Mouse (Mus musculus): ENCODE data around the gene Unc79.

Unc79 gene

GRCm38 (mm10) chr12:103041401-103041800 lies 92.7 kb downstream of the Unc79 start:
- no peak for DNase-seq (ENCODE audit: low spot score in 2 of 2)

GRCm38 (mm10) chr12:103042711-103043110 lies 94.1 kb downstream of the Unc79 start:
- no peak for DNase-seq (ENCODE audit: low spot score in 2 of 2)

GRCm38 (mm10) chr12:103044422-103044821 lies 95.8 kb downstream of the Unc79 start:
- DNase-seq (ENCODE audit: low spot score in 2 of 2), result no peak

GRCm38 (mm10) chr12:103049865-103050264 lies 101.2 kb downstream of the Unc79 start:
- DNase-seq (ENCODE audit: low spot score in 2 of 2), result no peak

GRCm38 (mm10) chr12:103059321-103060053 lies 110.8 kb downstream of the Unc79 start:
- no peak for DNase-seq (ENCODE audit: low spot score in 2 of 2)

GRCm38 (mm10) chr12:103060791-103061190 lies 112.1 kb downstream of the Unc79 start:
- DNase-seq (ENCODE audit: low spot score in 2 of 2), result no peak

- DNase-seq (ENCODE audit: low spot score in 2 of 2), result no peak
Measured at GRCm38 (mm10) chr12:103062133-103062532, 113.5 kb downstream of the Unc79 start.

GRCm38 (mm10) chr12:103064944-103065343 lies 116.3 kb downstream of the Unc79 start:
- no peak for DNase-seq (ENCODE audit: low spot score in 2 of 2)

GRCm38 (mm10) chr12:103068161-103068560 lies 119.5 kb downstream of the Unc79 start:
- DNase-seq (ENCODE audit: low spot score in 2 of 2), result no peak

- no peak for DNase-seq (ENCODE audit: low spot score in 2 of 2)
Measured at GRCm38 (mm10) chr12:103069565-103069964, 120.9 kb downstream of the Unc79 start.

GRCm38 (mm10) chr12:103073953-103074352 lies 125.3 kb downstream of the Unc79 start:
- no peak for DNase-seq (ENCODE audit: low spot score in 2 of 2)

GRCm38 (mm10) chr12:103078751-103079150 lies 130.1 kb downstream of the Unc79 start:
- DNase-seq (ENCODE audit: low spot score in 2 of 2), result no peak

GRCm38 (mm10) chr12:103080055-103080454 lies 131.4 kb downstream of the Unc79 start:
- DNase-seq (ENCODE audit: low spot score in 2 of 2), result no peak

GRCm38 (mm10) chr12:103091831-103092230 lies 143.2 kb downstream of the Unc79 start:
- DNase-seq (ENCODE audit: low spot score in 2 of 2), result no peak

GRCm38 (mm10) chr12:103095160-103095559 lies 146.5 kb downstream of the Unc79 start:
- DNase-seq (ENCODE audit: low spot score in 2 of 2), result no peak

GRCm38 (mm10) chr12:103099185-103099584 lies 150.5 kb downstream of the Unc79 start:
- DNase-seq (ENCODE audit: low spot score in 2 of 2), result peak; percentile 20 to 32

GRCm38 (mm10) chr12:103100088-103100487 lies 151.4 kb downstream of the Unc79 start:
- no peak for DNase-seq (ENCODE audit: low spot score in 2 of 2)

- DNase-seq (ENCODE audit: low spot score in 2 of 2), result no peak
Measured at GRCm38 (mm10) chr12:103103041-103103440, 154.4 kb downstream of the Unc79 start.

- DNase-seq (ENCODE audit: low spot score in 2 of 2), result no peak
Measured at GRCm38 (mm10) chr12:103103601-103104000, 154.9 kb downstream of the Unc79 start.

GRCm38 (mm10) chr12:103109301-103109700 lies 160.6 kb downstream of the Unc79 start:
- DNase-seq (ENCODE audit: low spot score in 2 of 2), result no peak

GRCm38 (mm10) chr12:103116639-103117038 lies 168.0 kb downstream of the Unc79 start:
- no peak for DNase-seq (ENCODE audit: low spot score in 2 of 2)

- DNase-seq (ENCODE audit: low spot score in 2 of 2), result no peak
Measured at GRCm38 (mm10) chr12:103117517-103118193, 169.0 kb downstream of the Unc79 start.

GRCm38 (mm10) chr12:103121928-103122327 lies 173.3 kb downstream of the Unc79 start:
- DNase-seq (ENCODE audit: low spot score in 2 of 2), result no peak

Measured in frontal cortex, postnatal 10 days (tissue).